Mouse (Mus musculus) lung, adult 18-20 months (tissue): ENCODE results near the gene Vmn1r107.
"Not testable (repeated sequence)": the region's sequence is repeated elsewhere in the genome, so short reads cannot be mapped to it uniquely, and the experiment has no call there.

Experiments
- DNase-seq, 2 experiments: peaks; one replicate each; pipeline ENCODE4 v3.0.0; 2022; ENCODE audit warnings: mixed read lengths in 2 of 2

Vmn1r107 gene

GRCm38 (mm10) chr7:20668618-20669017, at the start of gene Vmn1r107:
Vmn1r107 (plus strand) TSS chr7:20668918.
- DNase-seq: not testable (repeated sequence)

- not testable (repeated sequence) for DNase-seq
Observed at GRCm38 (mm10) chr7:20703116-20703515, 34.4 kb downstream of the Vmn1r107 start, which contains the start of gene Vmn1r111. Vmn1r111 (minus strand) TSS chr7:20703216.
